Mouse (Mus musculus) cerebellum, postnatal 14 days (tissue): Measurements from ENCODE around the gene Hsdl2.
A peak's percentile ranks its signal among the peaks of the same experiment; 100 is the strongest.
"Not testable (repeated sequence)": the region's sequence is repeated elsewhere in the genome, so short reads cannot be mapped to it uniquely, and the experiment has no call there.

ENCODE experiments used
- DNase-seq, 2 experiments: peaks; one replicate each; pipeline ENCODE4 v3.0.0; 2021; ENCODE audit warnings: mixed read lengths in 2 of 2

The Hsdl2 gene

GRCm38 (mm10) chr4:59581314-59582185 lies at the start of gene Hsdl2:
Hsdl2 (plus strand) TSS chr4:59581563.
- peak; percentile 99 for DNase-seq

- DNase-seq: no peak
Observed at GRCm38 (mm10) chr4:59533268-59533667, 48.1 kb upstream of the Hsdl2 start.

- no peak for DNase-seq
Observed at GRCm38 (mm10) chr4:59535624-59536023, 45.7 kb upstream of the Hsdl2 start.

GRCm38 (mm10) chr4:59536281-59536680 lies 45.1 kb upstream of the Hsdl2 start:
- no peak for DNase-seq

- DNase-seq: no peak
Observed at GRCm38 (mm10) chr4:59543006-59543405, 38.4 kb upstream of the Hsdl2 start.

GRCm38 (mm10) chr4:59544654-59545053 lies 36.7 kb upstream of the Hsdl2 start:
- DNase-seq: no peak

GRCm38 (mm10) chr4:59546285-59547071 lies 34.9 kb upstream of the Hsdl2 start:
- no peak for DNase-seq

- peak in 1 of 2 experiments; percentile 16 for DNase-seq
Observed at GRCm38 (mm10) chr4:59547136-59547889, 34.0 kb upstream of the Hsdl2 start.

- peak in 1 of 2 experiments; percentile 9 for DNase-seq
Observed at GRCm38 (mm10) chr4:59548011-59548559, 33.3 kb upstream of the Hsdl2 start.

- DNase-seq: peak; percentile 70 to 72
Observed at GRCm38 (mm10) chr4:59548560-59549174, 32.7 kb upstream of the Hsdl2 start.

GRCm38 (mm10) chr4:59549175-59549976 lies 32.0 kb upstream of the Hsdl2 start, which contains the start of gene Ptbp3:
Ptbp3 (minus strand) TSS chr4:59549364.
- DNase-seq: peak; percentile 96 to 97

GRCm38 (mm10) chr4:59549977-59550560 lies 31.3 kb upstream of the Hsdl2 start:
- DNase-seq: no peak

GRCm38 (mm10) chr4:59551901-59552300 lies 29.5 kb upstream of the Hsdl2 start:
- DNase-seq: no peak

GRCm38 (mm10) chr4:59552835-59553234 lies 28.5 kb upstream of the Hsdl2 start:
- DNase-seq: no peak

GRCm38 (mm10) chr4:59553576-59553975 lies 27.8 kb upstream of the Hsdl2 start:
- DNase-seq: no peak

GRCm38 (mm10) chr4:59555177-59555576 lies 26.2 kb upstream of the Hsdl2 start:
- no peak for DNase-seq

GRCm38 (mm10) chr4:59557343-59557742 lies 24.0 kb upstream of the Hsdl2 start:
- not testable (repeated sequence) for DNase-seq

- DNase-seq: no peak
Observed at GRCm38 (mm10) chr4:59558096-59558720, 23.2 kb upstream of the Hsdl2 start.

- DNase-seq: no peak
Observed at GRCm38 (mm10) chr4:59560141-59560540, 21.2 kb upstream of the Hsdl2 start.

- no peak for DNase-seq
Observed at GRCm38 (mm10) chr4:59564128-59564527, 17.2 kb upstream of the Hsdl2 start.
